Mouse (Mus musculus): ENCODE results near the gene Lnpep. TPM values are rescaled to one million over a fixed set of nuclear protein-coding genes. Genes with fewer than 3 reads are reported as not detected.
A peak's percentile ranks its signal among the peaks of the same experiment; 100 is the strongest.

The Lnpep gene
- total and polyA plus RNA-seq, 2 experiments from 2014 or later = 10.3 to 53.0 TPM

DNA sequence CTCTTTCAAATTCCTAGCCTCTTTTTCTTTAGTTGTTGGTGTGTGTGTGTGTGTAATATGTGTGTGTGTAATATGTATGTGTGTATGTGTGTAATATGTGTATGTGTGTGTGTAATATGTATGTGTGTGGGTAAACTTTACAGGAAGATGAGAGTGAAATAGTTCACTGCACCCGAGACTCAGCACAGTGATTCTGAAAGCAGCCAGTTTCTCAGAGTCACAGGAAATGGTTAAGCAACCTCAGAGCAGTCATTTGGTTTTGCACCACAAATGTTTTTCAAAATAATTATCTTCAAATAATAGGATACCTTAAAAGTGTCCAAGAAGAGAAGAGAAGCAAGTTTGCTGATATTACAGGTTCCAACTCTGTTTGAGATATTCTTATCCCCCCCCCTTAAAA is 24.8 kb downstream of the Lnpep start:
- no peak for DNase-seq (ENCODE audit: low spot score)
- Histone ChIP-seq H3K27ac (ENCODE audit: low read depth) (0 out of 2 replicates have a peak overlapping the region, but pooled peaks have one; percentile 9), H3K4me1 (ENCODE audit: control insufficient read depth, insufficient read depth) (peaks cover 48% of the 10 kb centered on the region), H3K27me3 (ENCODE audit: control insufficient read depth, insufficient read depth, low read length) (no peaks in the 10 kb centered on the region), H3K9me3 (replicated peaks; ENCODE audit: control insufficient read depth, low read length) (no peaks in the 10 kb centered on the region), H3K9ac (replicated peaks; ENCODE audit: low read depth, low read length) (no peak overlapping the region), H3K4me2 (ENCODE audit: low read depth, low read length) (no peak overlapping the region), H3K4me3 (ENCODE audit: low read depth, low read length) (no peak overlapping the region), H3K36me3 (replicated peaks; ENCODE audit: control insufficient read depth, insufficient read depth, low read length) (no peaks in the 10 kb centered on the region)
- TF ChIP-seq CTCF (IDR thresholded peaks at IDR 0.05; ENCODE audit: low read depth) (no peak), EP300 (IDR thresholded peaks at IDR 0.05; ENCODE audit: low read depth) (no peak)
- WGBS = 39% methylated on average over 1 of the region's 1 CpGs
- no peak for ATAC-seq (ENCODE audit: insufficient read depth, low read depth)

DNA sequence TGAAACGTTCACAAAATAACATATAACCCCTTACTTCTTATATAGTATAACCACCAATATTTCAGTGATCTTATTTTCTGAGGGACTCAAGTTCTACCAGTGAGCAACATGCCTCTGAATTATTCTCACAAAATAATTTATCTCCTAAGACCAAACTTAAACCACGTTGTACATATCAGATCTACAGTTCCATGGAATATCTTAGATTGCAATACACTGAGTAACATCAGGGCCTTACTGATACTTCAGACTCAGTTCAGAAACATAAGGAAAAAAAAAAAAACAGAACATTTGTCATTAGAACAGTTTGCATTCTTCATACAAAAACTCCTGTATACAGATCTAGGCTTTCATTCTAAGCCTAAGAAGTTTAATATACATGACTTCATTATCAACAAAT is 26.5 kb downstream of the Lnpep start:
- no peak for DNase-seq (ENCODE audit: low spot score)
- no peaks in the 10 kb centered on the region for H3K36me3 ChIP-seq (replicated peaks; ENCODE audit: control insufficient read depth, insufficient read depth, low read length)
- no peak for ATAC-seq (ENCODE audit: insufficient read depth, low read depth)
- peaks cover 45% of the 10 kb centered on the region for H3K4me1 ChIP-seq (ENCODE audit: control insufficient read depth, insufficient read depth)
- H3K27ac ChIP-seq (ENCODE audit: low read depth) = no peak overlapping the region
- no peaks in the 10 kb centered on the region for H3K27me3 ChIP-seq (ENCODE audit: control insufficient read depth, insufficient read depth, low read length)
- WGBS = 70% methylated on average over 2 of the region's 2 CpGs
- no peak overlapping the region for H3K9ac ChIP-seq (replicated peaks; ENCODE audit: low read depth, low read length)
- TF ChIP-seq EP300 (IDR thresholded peaks at IDR 0.05; ENCODE audit: low read depth) (no peak), CTCF (IDR thresholded peaks at IDR 0.05; ENCODE audit: low read depth) (no peak)
- no peaks in the 10 kb centered on the region for H3K9me3 ChIP-seq (replicated peaks; ENCODE audit: control insufficient read depth, low read length)
- H3K4me2 ChIP-seq (ENCODE audit: low read depth, low read length) = no peak overlapping the region
- H3K4me3 ChIP-seq (ENCODE audit: low read depth, low read length) = no peak overlapping the region

DNA sequence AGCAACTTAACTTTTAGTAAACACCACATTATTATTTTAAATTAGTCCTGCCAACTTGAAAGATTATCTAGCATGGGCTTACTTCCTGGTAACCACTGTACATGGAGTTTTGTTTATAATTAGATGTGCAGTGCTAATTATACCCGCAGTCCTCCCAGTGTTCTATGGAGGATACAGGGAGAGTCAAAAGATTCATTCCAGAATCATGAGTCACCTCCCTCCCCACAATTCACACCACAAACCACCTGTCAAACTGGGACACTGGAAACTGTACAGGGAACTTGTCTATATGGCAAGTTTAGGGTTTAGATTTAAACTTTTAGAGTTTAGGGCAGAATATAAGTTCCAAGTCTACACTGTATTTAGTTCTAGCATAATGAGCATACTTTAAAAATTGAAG is 31.9 kb downstream of the Lnpep start:
- WGBS = 2% methylated on average over 1 of the region's 1 CpGs
- H3K27ac ChIP-seq (ENCODE audit: low read depth) = peak overlapping the region; percentile 86
- no peak overlapping the region for H3K4me3 ChIP-seq (ENCODE audit: low read depth, low read length)
- H3K36me3 ChIP-seq (replicated peaks; ENCODE audit: control insufficient read depth, insufficient read depth, low read length) = 0 out of 2 replicates have a peak, but pooled peaks cover 3% of the 10 kb centered on the region
- no peaks in the 10 kb centered on the region for H3K27me3 ChIP-seq (ENCODE audit: control insufficient read depth, insufficient read depth, low read length)
- H3K9ac ChIP-seq (replicated peaks; ENCODE audit: low read depth, low read length) = no peak overlapping the region
- H3K9me3 ChIP-seq (replicated peaks; ENCODE audit: control insufficient read depth, low read length) = no peaks in the 10 kb centered on the region
- H3K4me2 ChIP-seq (ENCODE audit: low read depth, low read length) = no peak overlapping the region; the same call in 1 of the 2 replicates
- TF ChIP-seq EP300 (IDR thresholded peaks at IDR 0.05; ENCODE audit: low read depth) = peak; percentile 55; the same call in 1 of the 2 replicates
- TF ChIP-seq CTCF (IDR thresholded peaks at IDR 0.05; ENCODE audit: low read depth) = no peak
- peaks cover 21% of the 10 kb centered on the region for H3K4me1 ChIP-seq (ENCODE audit: control insufficient read depth, insufficient read depth)
- peak; percentile 92 for DNase-seq (ENCODE audit: low spot score)
- ATAC-seq (ENCODE audit: insufficient read depth, low read depth) = peak; percentile 98

DNA sequence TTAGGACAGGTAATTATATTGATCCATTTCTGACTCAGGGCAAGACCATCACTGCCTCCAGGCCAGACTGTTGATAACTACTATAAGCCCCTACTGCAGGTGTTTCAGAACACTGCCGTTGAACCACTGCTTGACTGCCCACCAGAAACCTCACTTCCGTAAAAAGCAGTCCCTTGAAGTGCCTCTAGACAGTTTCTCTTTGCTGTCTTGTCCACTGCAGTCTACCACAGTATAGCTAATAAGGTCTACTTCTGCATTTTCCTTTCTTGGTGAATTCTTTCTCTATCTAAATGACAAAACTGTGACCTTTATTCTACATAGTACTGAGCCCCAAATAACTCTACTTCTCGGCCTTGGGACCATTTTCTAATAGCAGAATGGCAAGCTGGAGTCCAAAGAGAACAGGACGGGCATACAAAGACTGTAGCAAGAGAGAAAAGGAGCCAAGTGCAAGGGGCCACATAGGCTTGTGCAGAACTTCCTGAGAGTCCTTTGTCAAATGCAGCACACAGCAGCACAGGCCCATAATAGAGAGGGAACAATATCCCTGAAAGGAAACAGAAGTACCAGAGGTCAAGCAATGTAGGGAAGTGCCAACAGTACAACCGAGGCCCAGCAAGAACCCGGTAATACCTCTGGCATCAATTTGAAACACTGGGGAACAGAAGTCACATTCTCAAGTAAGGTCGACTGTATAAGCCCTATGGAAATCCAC is 37.4 kb downstream of the Lnpep start:
- H3K9me3 ChIP-seq (replicated peaks; ENCODE audit: control insufficient read depth, low read length) = no peaks in the 10 kb centered on the region
- WGBS = 57% methylated on average over 7 of the region's 7 CpGs
- ATAC-seq (ENCODE audit: insufficient read depth, low read depth) (no peak), DNase-seq (ENCODE audit: low spot score) (no peak)
- H3K36me3 ChIP-seq (replicated peaks; ENCODE audit: control insufficient read depth, insufficient read depth, low read length) = 0 out of 2 replicates have a peak, but pooled peaks cover 3% of the 10 kb centered on the region
- peaks cover 12% of the 10 kb centered on the region for H3K4me1 ChIP-seq (ENCODE audit: control insufficient read depth, insufficient read depth)
- H3K9ac ChIP-seq (replicated peaks; ENCODE audit: low read depth, low read length) = no peak overlapping the region
- TF ChIP-seq EP300 (IDR thresholded peaks at IDR 0.05; ENCODE audit: low read depth) (no peak), CTCF (IDR thresholded peaks at IDR 0.05; ENCODE audit: low read depth) (no peak)
- no peaks in the 10 kb centered on the region for H3K27me3 ChIP-seq (ENCODE audit: control insufficient read depth, insufficient read depth, low read length)
- H3K4me2 ChIP-seq (ENCODE audit: low read depth, low read length) = 0 out of 2 replicates have a peak overlapping the region, but pooled peaks have one; percentile 10
- H3K27ac ChIP-seq (ENCODE audit: low read depth) = peak overlapping the region; percentile 60
- no peak overlapping the region for H3K4me3 ChIP-seq (ENCODE audit: low read depth, low read length)

DNA sequence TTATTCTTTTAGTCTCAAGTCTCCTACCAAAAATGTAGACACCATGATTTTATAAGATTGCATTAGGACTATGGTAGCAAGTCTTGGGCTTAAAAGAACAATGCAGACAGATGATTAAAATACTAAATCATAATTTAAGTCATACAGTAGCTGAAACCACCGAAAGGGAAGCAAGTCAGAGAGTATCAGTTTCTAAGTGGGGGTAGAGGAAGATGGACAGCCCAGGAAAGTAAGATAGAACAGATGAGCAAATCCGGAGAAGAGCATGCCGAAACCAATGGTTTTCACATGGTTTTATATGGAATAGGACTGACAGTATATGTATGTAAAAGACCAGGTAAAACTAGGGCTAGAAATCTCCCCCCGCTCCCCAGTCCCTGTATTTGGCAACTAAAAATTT is 39.7 kb downstream of the Lnpep start:
- Histone ChIP-seq H3K27ac (ENCODE audit: low read depth) (no peak overlapping the region), H3K27me3 (ENCODE audit: control insufficient read depth, insufficient read depth, low read length) (no peaks in the 10 kb centered on the region), H3K4me2 (ENCODE audit: low read depth, low read length) (no peak overlapping the region), H3K9ac (replicated peaks; ENCODE audit: low read depth, low read length) (no peak overlapping the region), H3K4me3 (ENCODE audit: low read depth, low read length) (no peak overlapping the region), H3K4me1 (ENCODE audit: control insufficient read depth, insufficient read depth) (peaks cover 12% of the 10 kb centered on the region), H3K9me3 (replicated peaks; ENCODE audit: control insufficient read depth, low read length) (no peaks in the 10 kb centered on the region), H3K36me3 (replicated peaks; ENCODE audit: control insufficient read depth, insufficient read depth, low read length) (no peaks in the 10 kb centered on the region)
- ATAC-seq (ENCODE audit: insufficient read depth, low read depth) (no peak), DNase-seq (ENCODE audit: low spot score) (no peak)
- TF ChIP-seq EP300 (IDR thresholded peaks at IDR 0.05; ENCODE audit: low read depth) = no peak
- no peak for TF ChIP-seq CTCF (IDR thresholded peaks at IDR 0.05; ENCODE audit: low read depth)
- WGBS = 89% methylated on average over 4 of the region's 4 CpGs

Measured in heart, postnatal 0 days (tissue).